Mouse (Mus musculus) spleen, postnatal 4 days (tissue): Measurements from ENCODE around the gene Pramef6.
"Not testable (repeated sequence)": the region's sequence is repeated elsewhere in the genome, so short reads cannot be mapped to it uniquely, and the experiment has no call there.

Source experiments
- DNase-seq, 2 experiments: peaks; one replicate each; pipeline ENCODE4 v3.0.0; 2022; ENCODE audit warnings: low spot score in 2 of 2

Pramef6 gene

DNA sequence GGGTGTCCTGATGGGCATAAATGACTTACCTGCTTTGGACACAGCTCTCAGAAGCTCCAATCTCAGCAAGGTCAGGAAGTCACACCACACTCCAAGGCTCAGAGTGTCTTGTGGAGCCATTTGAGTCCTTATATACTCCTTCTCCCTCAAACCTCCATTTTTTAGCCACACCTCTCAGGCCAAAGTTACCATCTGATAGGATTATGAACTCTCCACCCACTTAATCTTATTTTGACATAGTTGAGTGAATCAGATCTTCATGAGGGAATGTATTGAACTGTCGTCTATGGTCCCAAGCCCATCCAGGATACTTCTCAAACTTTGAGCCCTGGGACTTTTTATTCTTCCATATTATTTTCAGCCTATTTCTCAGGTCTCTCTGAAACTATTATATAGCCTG is at the start of gene Pramef6:
Gene Pramef6, minus strand, starts transcription at position 101 of the 400 bp plus-strand sequence.
- not testable (repeated sequence) for DNase-seq

DNA sequence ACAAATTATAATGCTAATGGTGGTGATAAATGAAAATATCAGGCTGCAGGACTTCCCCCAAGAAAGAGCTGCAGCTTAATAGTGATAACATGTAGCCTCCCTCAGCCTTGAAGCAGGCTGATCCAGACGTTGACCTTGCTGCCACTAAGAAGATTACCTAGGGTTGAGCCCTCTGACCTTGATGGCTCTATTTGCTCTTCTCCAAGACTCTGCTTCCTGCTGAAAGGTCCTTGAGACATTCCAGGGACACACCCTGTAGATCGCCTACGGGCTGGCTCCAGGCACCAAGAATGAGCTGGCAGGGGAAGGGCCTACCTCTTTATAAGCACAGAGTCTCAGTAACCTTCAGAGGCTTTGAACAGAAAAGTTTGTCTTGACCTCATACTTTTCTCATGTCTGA is 5.8 kb downstream of the Pramef6 start:
- DNase-seq: not testable (repeated sequence)

DNA sequence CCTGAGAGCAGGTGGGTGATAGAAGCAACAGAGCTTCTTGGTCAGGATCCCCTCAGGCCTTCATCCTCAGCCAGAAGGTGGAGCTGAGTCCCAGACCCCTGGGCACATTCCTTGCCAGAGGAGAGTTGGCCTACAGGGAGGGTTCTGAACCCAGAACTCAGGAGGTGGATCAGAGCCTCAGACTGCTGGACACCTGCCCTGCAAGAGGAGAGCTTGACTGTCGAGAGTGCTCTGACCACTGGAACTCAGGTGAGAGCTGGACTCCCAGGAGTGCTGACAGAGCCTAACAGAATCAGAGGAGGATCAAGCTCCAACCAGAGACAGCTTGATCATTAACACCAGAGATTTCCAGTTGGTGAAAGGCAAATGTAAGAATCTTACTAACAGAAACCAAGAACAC is 17.8 kb downstream of the Pramef6 start:
- DNase-seq: not testable (repeated sequence)

DNA sequence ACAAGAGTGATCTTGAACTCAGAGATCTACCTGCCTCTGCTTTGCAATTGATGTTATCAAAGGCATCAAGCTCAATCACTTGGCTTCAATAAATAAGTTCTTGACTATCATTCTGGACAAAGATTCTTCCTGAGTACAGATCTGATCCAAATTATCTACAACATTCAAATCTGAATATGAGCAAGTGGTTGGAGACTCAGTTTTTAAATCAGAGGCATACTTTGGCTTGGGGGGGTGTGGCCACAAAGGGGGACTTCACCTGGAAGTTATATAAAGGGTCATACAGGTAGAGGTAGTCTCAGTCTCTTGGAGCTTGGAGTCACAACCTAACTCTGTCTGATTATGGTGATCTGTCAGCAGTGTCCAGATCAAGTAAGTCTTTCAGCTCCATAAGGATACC is 54.0 kb downstream of the Pramef6 start, which contains the start of gene Gm13103:
Gene Gm13103, plus strand, starts transcription at position 301 of the 400 bp plus-strand sequence.
- DNase-seq: not testable (repeated sequence)
